Mouse (Mus musculus): Measurements from ENCODE around the gene Ace.

DNA sequence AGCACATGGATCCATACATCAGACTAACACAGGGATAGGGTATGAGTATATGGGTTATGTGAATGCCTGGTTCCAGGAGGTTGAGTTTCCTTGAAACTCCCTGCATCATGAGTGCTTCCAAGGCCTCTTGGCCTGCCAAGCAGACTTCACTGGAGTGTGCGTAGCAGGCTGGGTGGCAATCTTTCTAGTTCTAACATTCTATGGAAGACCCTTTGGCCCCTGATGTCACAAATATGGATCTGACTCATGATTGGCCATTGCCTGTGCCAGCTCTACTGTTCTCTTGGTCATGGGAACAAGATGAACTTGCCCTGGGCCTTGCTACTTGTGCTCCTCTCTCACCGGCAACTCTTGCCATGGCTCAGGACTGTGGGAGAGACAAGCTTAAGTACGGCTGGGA, 26.6 kb downstream of the Ace start, which contains the start of gene Ace3:
- TF ChIP-seq CTCF (IDR thresholded peaks at IDR 0.05) (no peak), EP300 (IDR thresholded peaks at IDR 0.05; ENCODE audit: insufficient read depth, low read depth, low read length) (no peak)
